Mouse (Mus musculus) induced T-regulatory cell, adult 2 months (primary cell): ENCODE results near the gene Ak4.

Experiments used
- DNase-seq: peaks from one replicate; pipeline ENCODE4 v3.0.0-alpha.2; 2012; ENCODE audit warnings: low read depth

Ak4 gene

DNA sequence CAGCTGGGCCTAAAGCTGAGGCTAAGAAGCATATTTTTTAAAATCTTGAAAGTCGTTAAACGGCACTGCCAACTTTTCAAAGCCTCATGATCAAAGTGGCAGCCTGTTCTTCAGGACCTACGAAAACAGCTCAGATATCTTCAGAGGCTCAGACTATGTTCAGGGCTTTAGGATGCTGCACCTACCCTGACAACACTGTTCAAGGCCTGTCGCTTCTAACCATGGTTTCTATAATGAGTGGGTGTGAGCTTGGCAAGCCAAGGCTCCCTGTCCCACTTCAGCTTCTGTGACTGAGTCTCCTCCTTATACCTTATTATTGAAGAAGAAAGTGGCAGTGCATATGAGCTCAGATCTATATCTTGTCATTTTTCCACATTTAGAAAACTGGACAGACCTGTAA lies 40.3 kb downstream of the Ak4 start:
- no peak for DNase-seq

DNA sequence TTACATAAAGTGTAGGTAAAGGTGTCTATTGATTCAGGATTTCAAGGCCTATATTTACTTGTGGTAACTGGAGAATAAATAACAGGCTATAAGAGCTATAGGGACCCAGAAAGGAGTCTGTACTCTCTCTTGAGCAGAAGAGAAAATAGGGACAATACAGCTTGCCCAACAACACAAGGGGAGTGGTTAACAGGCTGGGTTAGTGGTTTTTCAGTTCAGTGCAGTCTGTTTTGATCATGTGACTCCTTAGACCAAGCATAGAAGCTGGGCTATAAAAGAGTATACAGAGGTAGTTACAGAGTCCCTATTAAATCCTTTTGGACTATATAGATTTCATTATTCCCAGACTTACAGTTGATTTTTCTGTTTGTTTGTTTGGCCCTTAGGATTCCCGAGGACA lies 41.0 kb downstream of the Ak4 start:
- no peak for DNase-seq

DNA sequence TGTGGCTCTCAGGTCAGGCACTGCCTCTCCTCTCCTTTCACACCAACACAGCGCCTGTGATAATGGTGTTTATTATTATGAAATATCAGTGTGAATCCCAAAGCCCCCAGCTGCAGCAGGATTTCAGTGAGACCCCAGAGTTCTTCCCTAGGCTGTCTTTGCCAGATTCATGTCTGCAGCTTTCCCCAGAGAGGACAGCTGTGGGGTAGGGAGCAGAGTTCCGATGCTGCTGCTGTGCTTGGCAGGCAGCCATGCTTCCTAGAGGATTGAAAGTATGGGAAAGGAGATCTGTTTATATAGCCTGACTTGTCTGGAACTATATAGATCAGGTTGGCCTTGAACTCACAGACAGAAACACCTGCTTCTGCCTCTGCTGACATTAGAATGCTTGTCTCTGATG lies 43.0 kb downstream of the Ak4 start:
- no peak for DNase-seq

DNA sequence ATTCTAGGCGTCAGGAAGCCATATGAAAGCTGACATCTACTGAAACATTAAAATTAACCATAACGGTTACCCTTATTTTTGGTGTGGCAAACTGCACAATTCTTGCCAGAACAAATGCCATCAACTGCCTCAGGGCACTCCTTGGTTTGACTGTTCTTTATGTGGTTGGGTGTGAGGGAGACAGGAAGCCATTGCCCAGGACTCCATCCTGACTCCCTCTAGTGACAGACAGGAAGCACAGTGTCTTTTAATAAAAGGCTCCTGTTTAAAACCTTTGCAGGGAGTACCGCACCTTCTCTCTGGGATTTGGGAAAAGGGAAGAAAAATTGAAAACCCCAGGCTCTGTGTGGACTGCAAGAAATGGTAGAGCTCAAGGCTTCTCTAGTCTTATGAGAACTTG lies 47.2 kb downstream of the Ak4 start:
- DNase-seq, result no peak

DNA sequence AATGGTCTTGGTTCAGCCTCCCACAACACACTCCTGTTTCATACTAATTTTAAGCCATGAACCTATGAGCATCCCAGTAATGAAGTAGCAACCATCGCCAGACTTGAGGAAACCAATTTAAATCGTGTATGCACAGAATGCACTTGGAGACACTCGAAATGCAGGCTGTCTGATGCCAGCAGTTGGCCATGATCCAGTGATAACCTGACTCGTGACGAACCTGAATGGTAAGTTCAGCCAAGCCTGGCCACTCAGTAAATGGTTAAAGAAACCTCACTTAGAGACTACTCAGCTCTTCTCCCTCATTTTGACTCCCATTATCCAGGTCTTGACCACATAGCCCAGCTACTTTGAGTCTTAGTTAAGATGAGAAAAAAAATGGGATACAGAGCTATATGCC lies 50.2 kb downstream of the Ak4 start:
- no peak for DNase-seq

DNA sequence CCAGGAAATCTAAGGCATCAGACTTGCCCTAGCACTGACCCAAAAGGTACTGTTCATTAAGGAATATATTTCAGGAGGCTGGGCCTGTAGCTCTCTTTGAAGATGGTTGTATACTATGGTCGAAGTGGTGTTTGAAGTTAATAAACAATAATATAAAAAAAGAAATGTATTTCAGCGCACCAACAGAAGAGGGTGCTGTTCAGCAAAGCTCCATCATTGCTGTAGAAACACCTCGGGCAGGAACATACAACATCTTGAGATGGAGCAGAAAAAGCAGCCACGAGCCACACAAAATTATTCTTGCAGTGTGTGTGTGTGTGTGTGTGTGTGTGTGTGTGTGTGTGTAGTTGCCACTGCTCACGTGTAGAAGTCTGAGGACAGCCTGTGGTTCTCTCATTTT lies 51.5 kb downstream of the Ak4 start:
- peak; percentile 38 for DNase-seq

DNA sequence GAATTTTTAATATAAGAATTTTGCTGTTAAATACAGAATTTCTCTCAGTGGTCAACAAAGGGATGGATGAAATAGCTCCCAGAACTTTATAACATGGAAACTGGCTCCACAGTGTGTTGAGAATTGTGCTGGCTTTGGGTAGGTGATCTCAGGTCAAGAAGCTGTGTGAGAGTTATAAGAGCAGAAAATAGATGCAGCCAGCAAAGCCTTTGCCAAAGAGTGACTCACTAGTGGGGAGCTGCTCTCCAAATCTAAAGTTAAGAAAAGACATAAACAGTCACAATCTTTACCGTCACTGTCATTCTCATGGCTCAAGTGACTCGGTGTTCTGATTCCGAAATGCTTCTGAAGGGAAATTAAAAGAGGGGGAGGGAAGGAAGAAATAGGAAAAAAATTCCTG lies 53.7 kb downstream of the Ak4 start:
- no peak for DNase-seq

DNA sequence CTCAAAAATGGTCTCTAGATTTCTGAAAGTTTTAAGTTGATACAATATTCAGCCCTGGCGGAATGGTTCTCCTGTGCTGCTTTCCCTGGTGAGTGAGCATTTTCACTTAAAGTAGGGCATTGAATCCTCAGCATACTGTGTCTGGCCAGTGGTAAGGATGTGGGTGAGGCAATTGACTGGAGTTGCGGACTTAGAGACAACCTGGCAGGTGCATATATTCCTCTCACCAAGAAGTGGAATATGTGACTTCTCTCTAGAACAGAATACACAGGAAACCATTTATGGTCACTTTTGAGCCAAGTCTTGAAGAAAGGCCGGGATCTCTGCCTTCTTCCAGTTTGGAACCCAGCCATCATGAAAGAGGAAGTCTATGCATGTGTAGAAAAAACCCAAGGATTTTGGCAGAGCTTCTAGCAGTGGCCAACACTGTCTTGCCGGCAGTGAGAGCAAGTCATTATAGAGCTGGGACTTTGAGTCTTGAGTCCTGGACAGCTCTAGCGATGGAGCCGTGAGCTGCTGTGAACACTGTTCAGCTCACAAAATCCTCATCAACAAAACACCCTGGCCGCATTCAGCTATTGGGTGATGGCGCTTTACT lies 71.3 kb downstream of the Ak4 start:
- no peak for DNase-seq

DNA sequence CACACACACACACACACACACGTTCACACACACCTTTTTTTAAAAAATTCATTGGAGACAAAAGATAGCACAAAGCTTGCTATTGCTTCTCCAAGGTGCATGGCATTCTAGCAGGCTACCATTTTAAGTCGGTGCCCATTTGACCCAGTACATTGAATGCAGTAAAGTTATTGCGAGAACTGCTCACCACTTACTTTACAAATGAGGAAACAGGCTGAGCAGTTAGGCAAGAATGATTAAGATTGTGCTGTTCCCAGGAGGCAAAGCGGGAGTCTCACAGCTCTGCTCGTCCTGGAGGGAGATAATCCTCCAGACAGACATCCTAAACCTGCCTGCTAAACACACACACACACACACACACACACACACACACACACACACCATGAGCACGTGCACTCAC lies 72.6 kb downstream of the Ak4 start:
- no peak for DNase-seq

DNA sequence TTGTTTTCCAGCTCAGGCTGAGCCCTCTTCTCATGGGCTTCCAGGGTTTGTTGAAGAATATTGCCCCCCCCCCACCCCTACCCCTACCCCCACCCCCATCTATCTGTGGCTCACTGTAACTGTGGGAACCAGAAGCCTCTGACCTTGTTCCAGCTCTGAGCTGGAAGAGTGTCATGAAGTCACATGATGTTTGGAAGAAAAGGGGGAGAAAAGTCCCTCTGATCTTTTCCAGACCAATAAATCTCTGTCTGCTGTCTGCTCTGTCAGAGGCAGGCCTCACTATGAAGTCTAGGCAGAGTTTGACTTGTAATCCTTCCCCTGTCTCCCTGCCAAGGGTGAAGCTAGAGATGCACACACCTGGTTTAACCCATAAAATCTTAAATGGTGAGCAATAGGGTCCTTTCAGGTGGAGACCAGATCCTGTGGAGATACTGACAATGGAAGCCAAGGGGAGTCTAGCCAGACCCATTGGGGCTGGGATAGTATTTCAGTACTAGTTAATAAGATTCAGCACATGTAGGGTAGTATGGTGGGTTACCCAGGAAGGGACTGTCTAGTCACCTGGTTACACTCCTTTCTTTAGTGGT lies 74.6 kb downstream of the Ak4 start:
- no peak for DNase-seq

DNA sequence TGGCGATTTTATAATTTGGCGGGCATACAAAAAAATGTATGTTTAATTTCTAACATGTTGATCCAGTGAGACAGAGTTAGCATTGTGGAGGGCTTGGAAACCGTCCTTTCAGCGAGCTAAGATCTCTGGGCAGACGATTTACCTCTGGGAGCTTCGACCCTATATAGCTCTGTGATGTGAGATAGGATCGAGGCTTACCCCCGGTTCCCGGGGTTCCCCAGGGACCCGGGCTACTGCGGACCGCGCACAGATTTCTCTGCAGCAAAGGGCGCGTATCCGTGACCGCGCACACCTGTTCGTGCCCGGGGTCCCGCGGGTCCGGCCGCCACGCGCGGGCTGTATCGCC lies 77.1 kb downstream of the Ak4 start:
- DNase-seq, result no peak

DNA sequence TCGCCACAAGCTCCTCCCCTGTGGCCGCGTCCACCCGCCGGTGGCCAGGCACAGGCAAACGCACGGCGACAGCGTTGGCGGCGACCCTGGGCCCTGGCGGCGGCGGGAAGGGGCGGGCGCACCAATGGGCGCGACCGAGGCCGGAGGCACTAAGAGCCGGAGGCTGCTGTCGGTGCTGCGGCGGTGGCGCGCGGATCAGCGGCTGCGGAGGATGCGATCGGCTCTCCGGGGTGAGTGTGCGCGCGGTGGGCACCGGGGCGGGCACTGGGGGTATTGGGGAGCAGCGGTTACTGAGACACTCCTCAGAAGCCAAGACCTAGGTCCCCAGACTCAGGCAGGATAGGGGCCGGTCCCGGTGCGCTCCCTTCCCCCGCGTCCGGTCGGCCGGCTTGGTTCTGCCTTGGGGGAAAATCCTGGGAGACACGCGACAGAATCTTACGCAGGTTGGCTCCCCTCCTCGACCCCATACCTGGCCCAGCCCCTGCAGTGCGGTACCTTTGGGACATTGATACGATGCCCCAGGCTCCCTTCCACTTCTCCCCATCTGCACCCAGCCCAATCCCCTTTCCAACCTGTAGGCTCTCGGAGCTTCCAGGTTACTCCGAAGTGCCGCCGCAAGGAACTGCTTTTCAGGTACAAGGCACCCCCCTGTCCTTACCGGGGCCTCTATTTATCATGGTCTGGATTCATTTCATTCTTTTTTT lies 77.6 kb downstream of the Ak4 start, which contains the start of gene Dnajc6:
TSS of gene Dnajc6 (plus strand) at position 115 of the 704 bp plus-strand sequence.
- peak; percentile 22 for DNase-seq

DNA sequence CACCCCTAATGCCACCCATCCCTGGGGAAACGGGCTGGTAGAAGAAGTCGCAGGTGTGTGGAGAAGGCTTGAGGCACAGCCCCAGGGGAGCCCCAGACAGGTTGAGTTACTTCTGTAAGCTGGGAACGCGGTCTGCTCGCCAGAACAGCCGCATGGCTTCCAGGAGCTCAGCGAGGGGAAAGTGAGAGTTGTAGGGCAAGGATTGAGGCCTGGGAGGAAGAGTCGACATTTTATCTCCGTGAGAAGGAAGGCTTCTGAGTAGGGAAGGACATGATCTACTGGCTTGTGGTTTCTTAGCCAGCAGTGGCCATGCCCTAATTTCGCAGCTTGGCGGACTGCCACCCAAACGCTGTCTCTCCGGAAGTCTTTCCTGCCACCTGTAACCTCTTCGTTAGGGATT lies 78.3 kb downstream of the Ak4 start:
- no peak for DNase-seq

DNA sequence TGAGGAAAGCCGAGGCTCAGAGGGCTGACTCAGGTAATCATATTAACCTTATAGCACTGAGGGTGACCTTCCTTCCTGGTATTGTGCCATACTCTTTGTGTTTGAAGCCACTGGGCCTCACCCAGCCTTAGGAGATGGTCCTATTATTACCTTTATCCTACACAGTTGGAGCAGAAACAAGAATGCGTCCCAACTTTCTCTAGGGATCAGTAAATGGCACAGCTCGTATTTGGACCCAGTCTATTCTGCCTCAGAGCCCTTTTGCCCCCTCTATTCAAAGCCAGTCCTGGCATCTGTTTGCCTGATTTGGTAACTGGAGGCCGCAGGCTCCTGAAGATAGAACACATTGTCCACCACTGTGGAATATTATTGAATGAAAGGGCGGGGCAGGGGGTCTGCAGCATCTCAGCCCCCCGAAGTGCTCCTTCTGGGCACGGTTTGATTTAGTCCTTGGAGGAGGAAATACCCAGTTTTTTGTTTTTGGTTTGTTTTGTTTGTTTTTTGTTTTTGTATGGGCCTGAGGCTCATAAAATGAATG lies 85.5 kb downstream of the Ak4 start:
- no peak for DNase-seq

DNA sequence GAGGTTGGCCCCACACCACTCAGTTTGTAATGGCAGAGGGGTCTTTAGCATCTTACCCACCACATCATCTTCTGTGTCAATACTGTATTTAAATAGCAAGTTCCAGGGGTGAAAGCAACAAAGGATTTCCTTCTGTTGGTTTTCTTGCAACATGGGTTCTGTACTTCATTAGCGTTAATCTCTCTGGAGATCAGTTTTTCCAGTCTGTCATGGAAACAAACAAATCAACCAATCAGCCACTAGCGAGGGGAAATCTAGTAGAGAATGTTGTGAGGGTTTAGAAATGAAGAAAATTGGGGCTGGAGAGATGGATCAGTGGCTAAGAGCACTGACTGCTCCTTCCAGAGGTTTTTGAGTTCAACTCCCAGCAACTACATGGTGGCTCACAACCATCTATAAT lies 86.9 kb downstream of the Ak4 start:
- DNase-seq, result no peak

DNA sequence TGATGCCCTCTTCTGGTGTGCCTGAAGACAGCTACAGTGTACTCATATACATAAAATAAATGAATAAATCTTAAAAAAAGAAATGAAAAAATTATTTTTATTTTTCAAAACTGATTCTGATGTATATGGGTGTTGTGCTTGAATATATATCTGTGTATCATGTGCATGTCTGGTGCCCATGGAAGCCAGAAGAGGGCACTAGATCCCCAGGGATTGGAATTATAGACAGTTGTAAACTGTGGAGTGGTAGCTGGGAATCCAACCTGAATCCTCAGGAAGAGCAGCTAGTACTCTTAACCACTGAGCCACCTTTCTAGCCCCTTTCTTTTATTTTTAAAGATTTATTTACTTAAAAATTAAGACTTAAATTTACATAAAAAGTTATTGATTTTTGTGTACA lies 87.3 kb downstream of the Ak4 start:
- no peak for DNase-seq

DNA sequence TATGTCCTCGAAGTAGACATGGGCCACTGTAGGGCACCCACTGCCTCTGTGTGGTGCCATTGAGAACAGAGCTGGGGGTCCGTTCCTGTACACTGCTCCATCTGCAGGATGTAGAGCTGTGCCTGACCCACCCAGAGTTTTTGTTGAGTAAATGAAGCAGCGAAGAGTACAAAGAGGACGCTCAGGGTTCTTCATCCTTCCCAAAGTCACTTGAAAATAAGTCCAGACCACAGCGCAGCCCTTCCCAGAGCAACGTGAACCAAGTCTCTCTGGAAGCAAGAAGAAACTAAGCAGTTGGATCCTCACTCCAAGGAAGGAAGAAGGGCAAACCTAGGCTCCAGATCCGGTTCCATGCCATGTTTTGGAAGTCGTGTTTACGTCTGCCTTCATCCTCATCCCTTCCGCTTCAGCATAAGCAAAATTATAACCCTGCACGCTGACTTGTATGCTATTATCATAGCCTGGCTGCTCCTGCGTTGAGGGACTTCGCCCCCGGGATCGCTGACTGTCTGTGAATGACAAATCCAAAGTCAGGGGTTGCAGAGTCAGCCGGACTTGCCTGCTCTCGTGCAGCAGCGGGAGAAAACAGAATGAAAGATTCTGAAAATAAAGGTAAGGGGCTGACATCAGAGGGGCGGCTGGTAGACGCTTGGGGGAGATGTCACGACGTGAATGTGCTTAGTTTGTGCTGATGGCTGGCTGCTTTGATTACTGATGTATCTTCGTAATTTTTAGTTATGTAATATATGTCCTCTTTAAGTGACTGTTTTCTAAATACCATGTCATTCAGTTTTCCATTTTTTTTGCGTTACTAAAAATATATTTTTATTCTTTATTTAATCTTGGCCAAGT lies 88.7 kb downstream of the Ak4 start:
- peak; percentile 40 for DNase-seq

DNA sequence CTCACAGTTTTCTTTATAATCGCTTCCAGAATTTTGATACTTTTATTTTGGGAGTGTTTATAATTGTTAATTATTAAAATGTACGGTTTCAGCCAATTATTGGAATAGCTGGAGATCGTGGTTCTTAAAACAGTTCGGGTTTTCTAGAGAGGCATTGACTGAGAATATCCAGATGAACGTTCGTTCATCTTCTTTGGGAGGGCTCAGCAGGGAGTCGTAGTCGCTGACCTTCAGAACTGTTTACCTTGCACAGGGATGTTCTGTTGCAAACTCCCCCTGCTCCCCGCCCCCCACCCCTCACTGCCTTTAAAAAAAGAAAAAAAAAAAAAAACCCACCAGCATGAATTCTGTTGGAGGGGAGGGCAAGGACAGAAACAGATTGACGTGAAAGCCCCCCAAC lies 89.4 kb downstream of the Ak4 start:
- peak; percentile 12 for DNase-seq

DNA sequence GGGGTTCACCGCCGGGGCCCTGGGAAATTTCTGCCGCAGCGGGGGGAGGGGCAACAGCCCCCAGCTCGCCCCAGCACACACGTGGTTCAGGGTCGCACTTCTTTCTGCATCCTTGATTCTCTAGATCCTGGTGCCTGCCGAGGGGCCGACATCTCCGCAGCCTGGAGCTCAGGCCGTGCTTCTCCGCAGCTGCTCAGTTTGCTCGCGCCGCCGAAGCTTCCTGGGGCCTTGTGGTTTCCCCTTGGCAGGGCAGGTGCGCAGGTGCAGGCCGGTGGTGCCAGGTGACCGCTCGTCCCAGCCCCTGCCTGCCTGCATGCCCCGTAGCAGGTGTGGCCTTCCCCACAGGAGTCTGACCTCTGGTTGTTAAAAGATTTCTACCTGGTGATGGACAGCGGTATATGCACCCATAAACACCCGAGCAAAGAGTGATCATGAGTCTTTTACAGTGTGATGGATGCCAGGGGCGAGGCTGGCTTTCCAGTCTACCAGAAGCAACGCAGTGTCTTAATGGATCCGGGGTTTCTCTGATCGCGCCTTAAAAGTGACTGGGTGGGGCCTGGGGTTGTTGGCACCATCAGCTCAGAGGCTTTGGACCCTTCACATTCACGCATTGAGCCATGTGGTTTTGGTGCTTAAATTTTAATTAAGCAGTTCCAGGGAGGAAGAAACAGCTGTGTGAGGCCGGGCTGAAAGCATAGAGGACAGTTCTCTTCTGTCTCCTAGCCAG lies 89.9 kb downstream of the Ak4 start:
- peak; percentile 42 for DNase-seq

DNA sequence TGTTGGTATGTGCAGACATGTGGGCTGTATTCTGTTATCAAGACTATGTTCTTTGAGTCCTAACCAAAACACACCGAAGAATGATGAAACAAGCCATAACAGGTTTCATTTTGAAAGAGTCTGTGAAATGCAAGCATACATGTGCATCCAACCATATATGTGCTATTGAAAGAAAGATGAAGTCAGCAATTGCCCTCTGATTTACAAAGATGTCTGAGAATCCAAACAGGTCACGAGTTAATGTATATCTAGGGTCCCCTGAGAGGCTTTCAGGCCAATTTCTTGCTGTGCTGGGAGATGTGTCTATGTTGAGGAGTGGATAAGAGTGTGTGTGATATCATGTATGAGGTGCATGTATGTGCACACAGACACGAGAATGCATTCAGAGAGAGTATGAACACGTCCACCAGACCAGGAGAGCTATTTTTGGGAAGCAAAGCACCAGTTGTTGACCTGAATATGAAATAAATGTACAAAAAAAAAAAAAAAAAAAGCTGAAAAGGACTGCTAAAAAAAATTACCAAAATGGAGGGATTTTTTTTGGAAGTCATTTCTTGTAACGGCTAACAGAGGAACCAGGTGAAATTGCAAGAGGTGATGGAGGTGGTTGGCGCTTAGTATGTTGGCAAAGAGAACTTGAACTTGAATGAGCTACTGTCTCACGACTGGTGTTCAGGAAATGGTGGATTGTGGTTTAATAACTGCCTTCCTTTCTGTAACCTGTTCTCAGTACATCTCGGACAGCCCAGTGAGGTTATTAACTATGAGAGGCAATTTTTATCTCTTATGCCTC lies 91.2 kb downstream of the Ak4 start:
- peak; percentile 18 for DNase-seq

DNA sequence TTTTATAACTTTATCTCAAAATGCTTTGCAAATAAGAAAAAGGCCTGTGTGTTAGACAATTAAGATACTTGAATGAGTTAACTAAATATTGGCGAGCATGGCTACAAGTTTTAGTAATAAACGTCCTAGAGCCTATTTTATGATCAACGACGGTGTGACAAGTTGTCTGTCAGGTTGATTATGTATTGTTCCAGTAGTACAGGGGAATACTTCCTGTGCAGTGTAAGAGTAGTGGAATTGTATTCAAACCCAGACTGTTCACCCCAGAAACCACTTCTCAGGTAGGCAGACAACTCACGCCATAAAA lies 91.8 kb downstream of the Ak4 start:
- DNase-seq, result peak; percentile 12
